ENCODE assay signal across 25 mouse cellular contexts in genomic region chr19:6347615-6348014, GRCm38 (mm10).
"Had no signal": no experiment of that assay in that cellular context is flagged by ENCODE, and none has a peak within 500 bp of the region (broad histone marks: within the 10 kb centered on the region; RNA-seq: fewer than 3 reads in every experiment).

No protein-coding gene starts in this region.

- H3K4me3 ChIP-seq: heart, embryonic 10.5 days; heart, embryonic 13.5 days; heart, embryonic 15.5 days; hindbrain, embryonic 13.5 days; hindbrain, embryonic 15.5 days; limb, embryonic 13.5 days; limb, embryonic 15.5 days had no signal

- H3K4me1 ChIP-seq: hindbrain, embryonic 15.5 days had no signal

- H3K27me3 ChIP-seq: heart, embryonic 13.5 days; heart, embryonic 15.5 days; hindbrain, embryonic 13.5 days; hindbrain, embryonic 15.5 days; limb, embryonic 13.5 days; limb, embryonic 15.5 days had no signal

- H3K9ac ChIP-seq: forebrain, postnatal 0 days; heart, embryonic 13.5 days; heart, embryonic 15.5 days; hindbrain, embryonic 13.5 days; hindbrain, embryonic 15.5 days; limb, embryonic 13.5 days; limb, embryonic 15.5 days; liver, embryonic 14.5 days had no signal

- ATAC-seq: forebrain, postnatal 0 days; hindbrain, postnatal 0 days; intestine, embryonic 16.5 days had no signal

- H3K27ac ChIP-seq: hindbrain, embryonic 13.5 days; hindbrain, embryonic 15.5 days; hindbrain, postnatal 0 days; kidney, postnatal 0 days; limb, embryonic 13.5 days; limb, embryonic 15.5 days; liver, embryonic 14.5 days had no signal

- H3K9me3 ChIP-seq: heart, embryonic 10.5 days; heart, embryonic 13.5 days; heart, embryonic 15.5 days; hindbrain, embryonic 13.5 days; hindbrain, embryonic 15.5 days; limb, embryonic 13.5 days; limb, embryonic 15.5 days had no signal

- DNase-seq: forebrain, postnatal 0 days; gastrocnemius, postnatal 10 days; gastrocnemius, postnatal 36 days; heart, adult 18-20 months; heart, postnatal 14 days; heart, postnatal 36 days; kidney, adult 11 months; kidney, adult 2 months; kidney, adult 9 months; kidney, postnatal 14 days; kidney, postnatal 36 days; layer of hippocampus, adult 9-11 months; layer of hippocampus, postnatal 36 days; left cerebral cortex, postnatal 4 days had no signal

- H3K4me2 ChIP-seq: heart, embryonic 13.5 days; heart, embryonic 15.5 days; hindbrain, embryonic 13.5 days; hindbrain, embryonic 15.5 days; limb, embryonic 13.5 days; limb, embryonic 15.5 days had no signal
